Mouse (Mus musculus): ENCODE data around the gene 2810004N23Rik.

GRCm38 (mm10) chr8:124863163-124863677, 300 bp upstream of the 2810004N23Rik start:
- TF ChIP-seq POLR2A (IDR thresholded peaks at IDR 0.05; ENCODE audit: insufficient read depth, low read depth, low read length) (0 out of 2 replicates have a peak, but pooled peaks have one; percentile 38), CTCF (IDR thresholded peaks at IDR 0.05) (peak; percentile 26; the same call in 1 of the 2 replicates)

Data from heart, adult 2 months (tissue).